Mouse (Mus musculus): Measurements from ENCODE around the gene Dcun1d1.

GRCm38 (mm10) chr3:35940520-35941135, 3.4 kb upstream of the Dcun1d1 start:
- no peak for TF ChIP-seq POLR2A (IDR thresholded peaks at IDR 0.05; ENCODE audit: control insufficient read depth, low read depth, low read length)
- TF ChIP-seq CTCF (IDR thresholded peaks at IDR 0.05; ENCODE audit: control insufficient read depth, insufficient read depth, insufficient replicate concordance, low read depth, low read length): no peak
